Mouse (Mus musculus) midbrain, embryonic 11.5 days (tissue): ENCODE data around the gene Samm50. TPM values are rescaled to one million over a fixed set of nuclear protein-coding genes. Genes with fewer than 3 reads are reported as not detected.

Source experiments
- ATAC-seq: fragments of 200-750 bp; cut with Nextera tagmentation; 2 replicates; pipeline ENCODE4 v1.8.0; 2017; ENCODE audit warnings: moderate TSS enrichment, moderate library complexity; ENCODE audit not compliant: low FRiP score
- DNase-seq: peaks from one replicate; pipeline ENCODE4 v3.0.0; 2015; ENCODE audit warnings: low spot score; ENCODE audit errors: missing footprints
- H3K27ac ChIP-seq: fragments of 300-500 bp; sonication (generic); 2 replicates; pipeline ENCODE4 v1.5.1; 2014; ENCODE audit warnings: low read depth, low read length
- H3K27me3 ChIP-seq: fragments of 300-500 bp; sonication (generic); 2 replicates; pipeline ENCODE4 v1.6.1; 2014; ENCODE audit warnings: mild to moderate bottlenecking, low read length, moderate library complexity, mixed read lengths; ENCODE audit not compliant: control insufficient read depth, insufficient read depth
- H3K36me3 ChIP-seq: fragments of 300-500 bp; sonication (generic); 2 replicates; pipeline ENCODE4 v1.6.1; 2014; ENCODE audit warnings: mild to moderate bottlenecking, low read length, moderate library complexity, mixed read lengths; ENCODE audit not compliant: control insufficient read depth, insufficient read depth
- H3K4me1 ChIP-seq: fragments of 300-500 bp; sonication (generic); 2 replicates; pipeline ENCODE4 v1.6.1; 2014; ENCODE audit warnings: low read length; ENCODE audit not compliant: control insufficient read depth, insufficient read depth
- H3K4me2 ChIP-seq: fragments of 300-500 bp; sonication (generic); 2 replicates; pipeline ENCODE4 v1.6.1; 2014; ENCODE audit warnings: mild to moderate bottlenecking, moderate library complexity
- H3K4me3 ChIP-seq: fragments of 300-500 bp; sonication (generic); 2 replicates; pipeline ENCODE4 v1.5.1; 2014; ENCODE audit warnings: low read depth, low read length
- H3K9ac ChIP-seq: fragments of 300-500 bp; sonication (generic); 2 replicates; pipeline ENCODE4 v1.6.1; 2014; ENCODE audit warnings: low read length
- H3K9me3 ChIP-seq: fragments of 300-500 bp; sonication (generic); 2 replicates; pipeline ENCODE4 v1.6.1; 2016; ENCODE audit warnings: low read length; ENCODE audit not compliant: control insufficient read depth
- WGBS: fragments of 180-500 bp; shearing (Covaris S2); extraction: QIAGEN DNeasy Blood & Tissue Kit; methylation state at CpG from one replicate; pipeline ENCODE4 v1.1.7; 2014; 5-methylcytosine and 5-hydroxymethylcytosine counted together
- polyA plus RNA-seq: library from polyadenylated mRNA; unstranded; fragments of >200 nt; fragmentation: Nextera tagmentation; extraction: Ambion mirVana; gene quantifications from 2 replicates; pipeline ENCODE4 v1.2.1, GENCODE M21; 2014

The Samm50 gene
- polyA plus RNA-seq, 1 experiment from 2014 or later, result 75.9 TPM

DNA sequence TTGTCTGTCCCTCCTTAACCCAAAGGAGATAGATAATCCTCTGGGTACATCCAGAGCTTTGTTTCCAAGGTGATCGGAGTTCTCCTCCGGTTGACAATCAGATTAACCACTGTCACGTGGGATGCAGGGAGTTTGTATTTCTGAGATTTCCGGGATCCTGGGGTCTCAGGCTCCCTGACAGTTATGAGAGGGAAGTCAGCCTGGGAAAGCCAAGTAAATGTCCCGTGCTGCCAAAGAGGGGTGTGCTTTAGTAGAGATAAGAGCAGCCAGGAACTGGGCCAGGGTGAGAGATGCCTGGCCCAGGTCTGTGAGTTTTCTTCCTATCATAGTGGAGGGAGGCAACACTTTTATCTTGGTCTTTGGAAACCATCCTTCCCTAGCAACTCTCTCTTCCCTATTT, 38.6 kb downstream of the Samm50 start:
- Histone ChIP-seq H3K4me2 (peak overlapping the region; percentile 70), H3K27ac (peak overlapping the region; percentile 75), H3K4me1 (peaks cover 33% of the 10 kb centered on the region), H3K36me3 (no peaks in the 10 kb centered on the region), H3K27me3 (peaks cover 3% of the 10 kb centered on the region), H3K9ac (peak overlapping the region; percentile 55), H3K9me3 (no peaks in the 10 kb centered on the region), H3K4me3 (no peak overlapping the region)
- ATAC-seq, result no peak
- WGBS, result 7% methylated on average over 5 of the region's 5 CpGs
- DNase-seq, result no peak

DNA sequence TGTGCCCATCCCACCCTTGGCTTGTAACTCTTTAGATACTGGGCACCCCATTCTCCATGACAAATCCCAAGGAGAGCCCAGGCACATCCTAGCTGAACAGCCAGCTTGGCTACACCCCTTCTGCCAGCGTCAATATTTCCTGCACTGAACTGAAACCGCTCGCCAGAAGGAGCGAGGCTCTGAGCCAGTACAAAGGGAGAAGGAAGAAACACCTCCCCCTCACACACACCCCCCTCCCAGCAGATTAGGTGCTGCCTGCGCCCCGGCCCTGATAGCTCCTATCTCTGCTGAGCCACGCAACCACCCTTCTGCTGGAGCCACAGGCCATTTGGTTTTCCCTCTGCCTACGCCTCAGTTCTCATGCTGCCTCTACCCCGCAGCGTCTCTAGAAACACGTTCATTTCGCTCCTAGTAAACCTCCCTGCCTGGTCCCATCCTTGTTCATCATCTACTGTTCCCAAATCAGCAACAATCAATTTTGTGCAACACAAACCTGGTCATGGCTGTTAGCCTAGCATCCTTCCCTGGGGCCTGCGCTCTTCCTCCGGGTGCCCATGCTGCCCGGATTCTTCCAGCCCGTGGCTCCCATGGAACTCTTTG, 39.2 kb downstream of the Samm50 start:
- Histone ChIP-seq H3K27me3 (peaks cover 3% of the 10 kb centered on the region), H3K36me3 (no peaks in the 10 kb centered on the region), H3K27ac (peak overlapping the region; percentile 75), H3K4me3 (peak overlapping the region; percentile 40), H3K9me3 (no peaks in the 10 kb centered on the region), H3K4me2 (peak overlapping the region; percentile 70), H3K9ac (peak overlapping the region; percentile 55), H3K4me1 (peaks cover 31% of the 10 kb centered on the region)
- DNase-seq, result peak; percentile 96
- ATAC-seq, result peak; percentile 22
- 2% methylated on average over 16 of the region's 16 CpGs for WGBS

DNA sequence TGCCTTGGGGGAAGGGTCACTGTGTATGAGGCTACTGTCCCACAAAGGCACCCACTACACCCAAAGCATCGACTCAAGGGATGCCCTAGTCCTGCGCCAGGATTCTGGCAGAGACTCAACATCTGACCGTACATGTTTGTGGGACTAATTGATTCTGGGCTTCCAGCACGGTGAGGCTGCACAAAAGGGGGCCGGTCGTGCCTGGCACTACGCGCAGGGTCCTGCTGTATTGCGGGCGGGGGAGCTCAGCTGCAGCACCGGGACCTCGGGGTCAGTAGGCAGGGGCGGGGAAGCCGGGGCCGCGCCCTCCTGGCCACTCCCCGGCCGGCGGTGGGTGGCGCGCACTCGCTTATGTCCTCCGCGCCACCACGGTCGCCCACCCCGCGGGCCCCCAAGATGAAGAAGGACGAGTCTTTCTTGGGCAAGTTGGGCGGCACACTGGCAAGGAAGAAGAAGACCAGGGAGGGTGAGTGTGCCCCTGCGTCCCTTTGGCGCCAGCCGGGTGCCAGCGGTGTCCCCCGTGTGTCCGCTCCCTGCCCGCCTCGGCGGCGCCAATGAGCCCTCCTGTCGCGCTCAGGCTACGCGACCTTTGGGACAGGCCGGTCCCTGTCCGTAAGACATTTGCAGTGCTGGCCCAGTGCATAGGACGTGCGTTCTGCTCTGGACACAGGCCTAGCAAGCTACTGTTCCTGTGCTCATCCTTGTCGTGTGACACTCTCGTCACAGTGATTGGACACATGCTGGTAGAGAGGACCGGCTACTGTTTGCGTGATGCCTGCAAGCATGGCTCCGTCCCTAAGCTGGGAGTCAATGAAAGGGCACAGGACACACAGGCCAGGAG, 39.9 kb downstream of the Samm50 start, which contains the start of gene Parvb:
Parvb (plus strand) TSS at position 323 of the 841 bp plus-strand sequence.
- WGBS, result under 1% methylated on average over 48 of the region's 53 CpGs
- H3K4me1 ChIP-seq, result peaks cover 24% of the 10 kb centered on the region

DNA sequence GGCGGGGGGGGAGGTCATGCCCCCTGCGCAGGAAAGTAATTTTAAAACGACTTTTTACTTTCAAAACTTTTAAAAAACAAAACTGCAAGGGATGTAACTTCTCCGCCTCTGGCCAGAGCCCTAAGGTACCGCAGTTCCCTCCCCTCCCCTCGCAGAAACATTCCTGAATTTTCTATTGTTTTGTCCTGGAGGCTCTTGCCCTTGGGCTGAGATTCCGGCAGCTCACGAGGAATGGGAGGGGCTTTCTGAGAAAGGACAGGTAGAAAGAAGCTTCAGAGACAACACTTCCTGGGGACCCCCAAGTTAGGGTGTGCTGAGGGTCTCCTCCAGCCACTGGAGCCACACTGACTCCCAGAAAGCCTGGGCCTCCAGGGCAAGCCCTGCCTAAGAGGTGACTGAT, 40.6 kb downstream of the Samm50 start:
- Histone ChIP-seq H3K9me3 (no peaks in the 10 kb centered on the region), H3K27ac (no peak overlapping the region), H3K9ac (peak overlapping the region; percentile 55), H3K27me3 (peaks cover 3% of the 10 kb centered on the region), H3K36me3 (no peaks in the 10 kb centered on the region), H3K4me1 (peaks cover 21% of the 10 kb centered on the region), H3K4me2 (peak overlapping the region; percentile 70), H3K4me3 (peak overlapping the region; percentile 40)
- WGBS, result 7% methylated on average over 8 of the region's 8 CpGs
- no peak for DNase-seq
- no peak for ATAC-seq

More for the DNA sequence above, 39.9 kb downstream of the Samm50 start, which contains the start of gene Parvb:
- Histone ChIP-seq H3K36me3 (no peaks in the 10 kb centered on the region), H3K27ac (peak within 1 kb of the TSS; percentile 75), H3K27me3 (peaks cover 3% of the 10 kb centered on the region), H3K4me2 (peak within 1 kb of the TSS; percentile 70), H3K9me3 (no peaks in the 10 kb centered on the region), H3K9ac (peak within 1 kb of the TSS; percentile 55), H3K4me3 (peak within 1 kb of the TSS; percentile 40)
- DNase-seq (peak; percentile 92), ATAC-seq (peak; percentile 54)

DNA sequence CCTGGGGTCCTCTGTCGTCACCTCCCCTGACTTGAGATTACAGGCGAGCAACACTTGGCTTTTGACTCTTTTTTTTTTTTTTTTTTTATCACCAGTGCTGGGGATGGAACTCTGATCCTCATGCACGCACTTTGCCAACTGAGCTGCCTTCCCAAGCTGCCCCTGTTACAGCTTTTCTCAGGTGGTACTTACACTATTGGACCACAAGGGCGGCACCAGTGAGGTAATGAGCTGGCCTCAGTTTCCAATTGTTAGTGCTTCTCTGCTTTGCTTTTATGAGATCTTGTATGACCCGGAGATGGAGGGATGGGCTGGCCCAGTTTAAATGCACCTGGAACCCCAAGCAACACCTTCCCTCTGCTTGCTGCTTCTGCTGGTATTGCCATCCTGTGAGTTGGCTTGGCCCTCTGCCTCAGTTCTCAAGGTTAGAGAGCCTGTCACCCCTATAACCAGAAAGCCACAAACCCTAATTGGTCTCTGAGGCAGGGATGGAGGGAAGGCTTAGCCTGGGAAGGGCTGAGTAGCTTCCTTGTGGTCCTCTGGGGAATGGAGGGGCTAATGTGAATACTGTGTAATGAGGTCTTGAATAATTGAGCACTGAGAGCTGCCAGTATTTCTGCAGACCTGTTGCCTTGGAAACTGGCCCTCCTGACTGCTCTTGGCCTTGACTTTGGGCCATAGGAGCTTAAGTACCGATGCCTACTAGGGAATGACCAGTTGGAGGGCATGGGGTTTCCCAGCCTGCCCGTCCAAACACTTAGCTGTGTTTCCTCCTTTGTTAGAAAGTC, 42.9 kb downstream of the Samm50 start:
- H3K9me3 ChIP-seq, result no peaks in the 10 kb centered on the region
- peaks cover 3% of the 10 kb centered on the region for H3K27me3 ChIP-seq
- H3K9ac ChIP-seq, result no peak overlapping the region
- DNase-seq (no peak), ATAC-seq (peak; percentile 13; the same call in 1 of the 2 replicates)
- H3K4me2 ChIP-seq, result no peak overlapping the region
- WGBS, result 78% methylated on average over 7 of the region's 7 CpGs
- no peak overlapping the region for H3K4me3 ChIP-seq
- H3K36me3 ChIP-seq, result no peaks in the 10 kb centered on the region
- H3K4me1 ChIP-seq, result peaks cover 27% of the 10 kb centered on the region
- H3K27ac ChIP-seq, result no peak overlapping the region

DNA sequence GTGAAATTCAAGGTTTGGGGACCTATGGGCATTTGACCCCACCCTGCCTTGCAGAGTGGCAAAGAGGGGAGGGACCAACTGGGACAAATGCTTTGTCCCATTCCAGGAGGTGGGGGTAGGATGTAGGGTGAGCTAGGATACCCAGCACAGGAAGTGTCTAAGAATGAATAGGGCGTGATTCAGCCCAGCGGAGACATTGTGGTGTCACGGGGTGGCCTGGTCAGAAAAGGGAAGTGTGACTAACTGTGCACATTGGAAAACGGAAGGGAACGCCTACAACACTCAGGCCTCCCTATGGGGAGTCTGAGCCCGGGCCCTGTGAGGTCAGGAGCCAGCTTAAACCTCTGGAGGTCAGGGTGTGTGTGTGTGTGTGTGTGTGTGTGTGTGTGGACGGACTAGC, 43.6 kb downstream of the Samm50 start:
- Histone ChIP-seq H3K4me3 (no peak overlapping the region), H3K9me3 (no peaks in the 10 kb centered on the region), H3K4me2 (no peak overlapping the region), H3K9ac (no peak overlapping the region), H3K27ac (no peak overlapping the region), H3K4me1 (peaks cover 23% of the 10 kb centered on the region), H3K27me3 (peaks cover 3% of the 10 kb centered on the region), H3K36me3 (no peaks in the 10 kb centered on the region)
- ATAC-seq, result peak; percentile 4; the same call in 1 of the 2 replicates
- WGBS, result 62% methylated on average over 7 of the region's 7 CpGs
- no peak for DNase-seq

DNA sequence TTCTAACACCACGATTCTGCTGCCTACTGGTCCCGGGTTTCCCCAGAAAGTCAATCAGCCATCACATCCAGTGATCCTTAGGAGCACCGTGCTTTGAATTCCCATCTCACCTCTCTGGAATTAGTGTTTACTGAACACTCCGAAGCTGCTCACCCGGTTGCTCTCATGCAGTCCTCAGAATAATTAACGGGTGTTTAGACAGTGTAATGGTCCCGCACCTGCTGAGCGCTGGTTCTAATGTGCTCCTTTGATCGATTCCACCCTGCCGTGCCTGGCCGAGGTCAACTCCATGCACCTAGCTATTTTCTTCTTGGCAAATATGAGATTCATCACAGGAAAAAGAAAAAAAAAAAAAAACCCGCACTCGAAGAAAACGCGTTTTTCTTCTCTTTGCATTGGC, 46.5 kb downstream of the Samm50 start:
- ATAC-seq, result peak; percentile 31; the same call in 1 of the 2 replicates
- peaks cover 10% of the 10 kb centered on the region for H3K4me1 ChIP-seq
- no peak overlapping the region for H3K4me3 ChIP-seq

DNA sequence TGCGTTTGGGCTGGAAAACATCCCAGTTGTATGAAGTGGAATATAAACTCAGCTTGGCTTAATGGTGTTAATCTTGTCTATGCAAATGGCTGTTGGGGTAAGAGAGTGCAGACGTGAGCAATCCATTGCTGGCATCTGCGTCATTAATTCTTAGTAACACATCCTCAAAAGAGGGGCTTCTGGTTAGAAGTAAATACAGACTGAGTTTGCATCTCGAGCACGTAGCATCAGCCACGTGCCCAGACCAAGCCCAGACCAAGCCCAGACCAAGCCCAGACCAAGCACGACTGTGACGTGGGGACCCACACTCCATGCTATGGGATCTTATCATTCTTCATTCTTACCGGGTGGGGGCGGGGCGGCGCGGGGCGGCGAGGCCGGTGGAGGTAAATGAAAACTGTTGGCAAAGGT, 47.0 kb downstream of the Samm50 start:
- no peaks in the 10 kb centered on the region for H3K27me3 ChIP-seq
- H3K9ac ChIP-seq, result no peak overlapping the region; the same call in 1 of the 2 replicates
- peak overlapping the region; percentile 14; the same call in 1 of the 2 replicates for H3K4me2 ChIP-seq
- H3K4me1 ChIP-seq, result peaks cover 10% of the 10 kb centered on the region
- no peaks in the 10 kb centered on the region for H3K36me3 ChIP-seq
- DNase-seq, result no peak
- no peak overlapping the region for H3K27ac ChIP-seq
- no peaks in the 10 kb centered on the region for H3K9me3 ChIP-seq
- whole genome bisulfite sequencing, result 20% methylated on average over 16 of the region's 16 CpGs
- ATAC-seq, result peak; percentile 65
- H3K4me3 ChIP-seq, result no peak overlapping the region

More for the DNA sequence above, 46.5 kb downstream of the Samm50 start:
- H3K4me2 ChIP-seq, result no peak overlapping the region
- H3K27me3 ChIP-seq, result no peaks in the 10 kb centered on the region
- no peak for DNase-seq
- no peaks in the 10 kb centered on the region for H3K9me3 ChIP-seq
- no peaks in the 10 kb centered on the region for H3K36me3 ChIP-seq
- H3K27ac ChIP-seq, result no peak overlapping the region
- H3K9ac ChIP-seq, result no peak overlapping the region
- WGBS, result 40% methylated on average over 15 of the region's 15 CpGs
